Mouse (Mus musculus): Measurements from ENCODE around the gene Ssc4d.

The Ssc4d gene

DNA sequence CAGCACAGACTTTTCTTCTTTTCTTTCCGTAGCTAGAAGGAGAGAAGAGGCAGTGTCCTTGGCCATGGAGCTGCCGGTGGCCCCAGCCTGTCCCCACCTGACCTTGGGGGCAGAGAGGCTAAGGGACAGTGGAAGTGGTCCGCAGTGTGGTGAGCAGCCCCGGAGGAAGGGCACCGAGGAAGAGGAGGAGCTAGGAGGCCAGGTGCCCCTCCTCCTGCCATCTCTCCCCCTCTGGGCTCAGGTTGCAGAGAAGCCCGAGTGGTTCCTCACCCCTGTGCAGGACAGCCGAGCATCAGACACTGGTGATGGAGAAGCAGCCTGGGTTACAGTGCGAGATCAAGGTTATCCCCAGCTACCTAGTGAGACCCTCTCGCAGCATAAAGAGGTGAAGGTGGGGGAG is at the start of gene Ssc4d:
TSS of gene Ssc4d (minus strand) at position 167 of the 400 bp plus-strand sequence.
- DNase-seq, result peak; percentile 75

DNA sequence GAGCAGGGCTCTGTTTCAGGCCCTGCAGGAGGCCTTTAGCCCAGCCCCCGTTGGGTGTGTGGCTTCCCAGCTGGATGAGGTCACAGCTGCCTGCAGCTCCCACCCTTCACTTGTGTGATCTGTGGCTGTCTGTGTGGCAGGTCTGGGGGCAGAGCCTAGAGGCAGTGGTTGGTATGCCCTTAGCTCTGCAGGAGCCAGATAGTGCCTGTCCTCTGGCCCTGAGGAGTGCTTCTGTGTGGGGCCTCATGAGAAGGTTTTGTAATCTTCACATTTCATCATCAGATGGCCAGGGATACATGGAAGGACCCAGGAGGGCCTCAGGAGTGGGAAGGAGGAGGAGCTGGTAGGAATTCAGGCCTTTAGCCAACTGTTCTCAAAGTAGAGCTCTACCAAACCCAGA is 45.6 kb upstream of the Ssc4d start:
- DNase-seq, result peak; percentile 93

DNA sequence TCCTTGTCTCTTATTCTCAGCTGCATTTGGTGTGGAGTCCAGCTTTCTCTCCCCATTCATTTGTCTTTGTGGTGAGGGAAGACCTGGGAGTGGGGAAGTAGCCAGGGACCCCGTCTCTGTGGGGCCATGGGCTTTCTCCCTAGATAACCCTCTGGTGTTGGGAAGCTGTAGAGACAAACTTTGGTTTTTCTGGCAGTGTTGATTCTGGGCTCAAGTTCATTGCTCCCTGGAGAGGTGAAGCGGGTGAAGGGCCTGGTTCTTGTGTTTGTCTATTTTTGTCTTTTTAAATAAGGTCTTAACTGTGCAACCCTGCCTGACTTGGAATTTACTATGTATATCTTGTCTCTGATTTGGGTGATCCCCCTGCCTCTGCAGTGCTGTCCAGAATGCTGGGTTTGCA is 44.4 kb upstream of the Ssc4d start:
- no peak for DNase-seq

DNA sequence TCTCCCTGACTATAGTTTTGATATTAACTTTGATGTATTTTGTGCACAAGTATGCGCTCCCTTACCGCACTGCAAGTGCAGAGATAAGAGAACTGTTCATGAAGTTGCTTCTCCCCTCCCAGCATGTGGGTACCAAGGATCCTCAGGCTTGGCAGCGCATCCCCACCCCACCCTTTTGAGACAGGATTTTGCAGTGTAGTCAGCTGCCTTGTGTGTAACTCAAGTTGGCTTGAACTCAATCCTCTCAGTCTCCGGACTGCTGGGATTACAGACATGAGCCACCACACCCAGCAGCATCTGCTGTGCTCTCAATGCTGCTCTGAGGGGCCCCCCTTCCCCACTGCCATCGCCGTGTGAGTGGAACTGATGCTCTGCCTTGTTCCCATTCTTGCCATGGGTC is 42.9 kb upstream of the Ssc4d start:
- DNase-seq, result peak; percentile 95

DNA sequence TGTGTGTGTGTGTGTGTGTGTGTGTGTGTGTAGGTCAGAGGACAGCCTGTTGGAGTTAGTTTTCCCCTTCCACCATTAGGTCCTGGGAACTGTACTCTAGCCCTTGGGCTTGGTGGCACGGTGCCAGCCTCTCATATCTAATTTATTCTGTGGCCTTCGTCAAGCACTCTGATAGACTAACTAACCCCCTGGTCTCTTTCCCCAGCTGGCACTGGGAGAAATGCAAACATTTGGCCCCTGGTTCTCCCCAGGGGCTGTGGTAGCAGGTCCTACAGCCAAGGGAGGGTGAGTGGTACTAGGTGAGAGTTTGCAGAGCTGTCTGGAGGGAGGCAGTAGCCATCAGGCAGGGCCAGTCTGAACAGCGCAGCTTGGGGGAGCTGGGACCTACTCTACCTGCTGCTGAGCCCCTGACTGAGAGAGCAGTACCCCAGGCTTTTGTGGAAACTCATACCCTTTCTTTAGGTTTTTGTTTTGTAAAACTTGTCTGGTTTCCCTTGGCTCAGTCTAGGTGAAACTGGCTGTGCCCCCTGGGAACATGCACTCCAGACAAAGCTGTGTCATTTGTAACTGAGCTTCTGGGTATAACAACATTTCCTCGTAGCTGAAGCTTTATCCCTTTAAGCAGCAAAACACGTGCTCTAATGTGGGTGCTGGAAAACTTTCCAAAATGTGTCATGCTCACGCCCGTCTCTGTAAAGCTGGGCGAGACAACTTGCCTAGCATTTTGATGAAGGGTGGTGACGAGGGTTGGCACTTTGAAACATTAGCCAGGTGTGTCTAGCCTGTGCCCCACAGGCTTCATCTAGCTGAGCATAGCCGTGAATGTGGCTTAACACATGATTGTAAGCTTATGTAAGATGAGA is 41.9 kb upstream of the Ssc4d start:
- peak; percentile 92 for DNase-seq

DNA sequence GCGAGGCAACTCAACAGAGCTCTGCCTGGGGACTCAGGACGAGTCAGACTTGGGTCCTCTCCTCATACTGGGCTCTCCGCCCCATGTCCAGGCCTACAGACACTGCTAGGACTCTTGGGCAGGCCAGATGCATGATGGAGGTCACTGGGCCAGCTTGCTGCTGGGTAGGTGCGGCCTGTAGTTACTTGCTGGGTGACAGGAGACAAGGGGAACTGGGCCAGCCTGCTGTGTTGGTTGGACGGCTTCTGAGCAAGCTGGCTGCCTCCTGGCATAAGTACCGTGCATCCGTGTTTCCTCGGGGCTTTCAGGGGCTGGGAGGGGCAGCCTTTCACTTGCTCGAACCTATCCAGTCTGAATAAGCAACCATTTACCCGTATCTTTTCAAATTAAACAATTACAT is 41.3 kb upstream of the Ssc4d start:
- DNase-seq, result peak; percentile 92

DNA sequence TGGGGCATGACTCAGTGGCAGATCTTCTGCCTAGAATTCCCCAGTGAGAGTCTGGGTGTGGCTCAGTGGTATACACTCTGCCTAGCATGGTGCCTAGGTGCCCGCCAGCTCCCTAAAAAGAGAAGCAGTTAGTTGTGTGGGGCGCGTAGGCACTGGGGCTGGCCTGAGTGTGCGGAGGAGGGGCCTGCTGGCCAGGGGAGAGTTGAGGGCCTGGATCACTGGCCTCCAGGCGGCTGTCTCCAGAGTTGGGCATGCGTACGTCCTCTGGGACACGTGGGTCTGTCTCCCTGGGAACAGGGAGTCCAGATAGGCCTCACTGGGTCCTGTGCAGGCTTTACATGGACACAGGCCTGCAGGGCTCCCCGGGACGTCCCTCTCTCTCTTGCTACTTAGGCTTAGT is 40.5 kb upstream of the Ssc4d start:
- DNase-seq, result peak; percentile 93

DNA sequence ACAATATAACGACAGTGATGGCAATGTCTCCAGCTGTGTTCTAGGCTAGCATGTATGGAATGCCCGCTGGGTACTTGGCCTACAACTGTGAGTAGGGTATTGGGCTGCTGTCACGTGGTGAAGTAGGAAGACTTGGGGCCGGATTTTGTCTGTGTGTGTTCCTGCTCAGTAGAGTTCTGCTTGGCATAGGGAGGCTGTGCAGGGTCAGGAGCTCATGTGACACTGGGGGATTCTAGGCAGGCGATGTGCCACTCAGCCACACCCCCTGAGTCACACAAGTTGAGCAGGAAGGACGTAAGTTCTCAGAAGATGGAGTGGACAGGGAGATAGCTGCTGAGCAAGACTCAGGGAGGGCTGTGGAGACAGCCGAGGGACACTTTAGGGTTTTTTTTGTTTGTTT is 33.4 kb upstream of the Ssc4d start:
- peak; percentile 94 for DNase-seq

DNA sequence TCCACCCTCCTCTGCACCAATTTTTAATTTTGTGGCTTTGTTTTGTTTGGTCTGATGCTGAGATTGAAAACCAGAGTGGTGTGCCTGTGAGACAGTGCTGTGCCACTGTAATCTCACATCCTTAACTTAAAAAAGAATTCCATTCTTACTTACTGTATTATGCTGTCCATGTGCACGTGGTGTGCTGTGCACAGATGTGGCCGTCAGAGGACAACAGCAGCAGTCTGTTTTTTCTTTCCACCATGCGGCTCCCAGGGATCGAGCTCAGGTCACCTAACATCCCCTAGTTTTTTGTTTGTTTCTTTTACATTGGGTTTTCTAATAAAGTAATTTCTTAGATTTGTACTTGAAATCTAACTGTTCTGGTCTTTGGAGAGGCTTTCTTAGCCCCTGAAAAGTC is 30.2 kb upstream of the Ssc4d start:
- DNase-seq, result no peak

DNA sequence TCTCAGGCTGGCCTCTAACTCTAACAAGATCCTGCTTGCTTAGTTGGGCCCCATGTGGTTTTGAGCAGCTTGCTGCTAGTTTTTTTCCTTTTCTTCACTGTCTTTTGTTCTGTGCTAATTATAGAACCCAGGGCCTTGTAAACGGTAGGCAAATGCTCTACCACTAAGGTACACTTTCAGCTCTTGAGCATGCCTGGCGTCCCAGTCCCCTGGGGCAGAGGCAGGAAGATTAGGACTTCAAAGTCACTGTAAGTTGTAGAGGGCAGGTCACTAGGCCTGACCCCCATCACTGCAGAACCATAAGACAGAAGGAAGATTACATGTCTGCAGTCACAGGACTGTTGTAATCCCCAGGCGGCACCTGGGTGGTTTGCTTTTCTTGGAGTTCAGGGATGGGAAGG is 28.4 kb upstream of the Ssc4d start:
- DNase-seq, result no peak

DNA sequence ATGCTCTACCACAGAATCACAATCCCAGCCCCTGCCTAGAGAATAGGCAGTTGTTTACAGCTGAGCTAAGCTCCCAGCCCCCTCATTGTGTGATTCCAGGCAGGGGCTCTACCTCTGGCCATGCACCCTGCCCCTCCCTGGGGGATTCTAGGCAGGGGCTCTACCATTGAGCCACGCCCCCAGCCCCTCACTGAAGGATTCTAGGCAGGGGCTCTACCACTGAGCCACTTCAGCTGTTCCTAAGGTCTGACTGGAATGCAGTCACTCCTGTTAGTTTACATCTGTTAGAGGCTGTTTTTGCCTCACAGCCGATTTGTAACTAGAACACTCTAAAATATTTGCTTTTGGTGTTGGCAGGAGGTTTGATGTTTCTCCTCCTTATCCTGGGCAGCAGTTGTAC is 28.0 kb upstream of the Ssc4d start:
- peak; percentile 71 for DNase-seq

DNA sequence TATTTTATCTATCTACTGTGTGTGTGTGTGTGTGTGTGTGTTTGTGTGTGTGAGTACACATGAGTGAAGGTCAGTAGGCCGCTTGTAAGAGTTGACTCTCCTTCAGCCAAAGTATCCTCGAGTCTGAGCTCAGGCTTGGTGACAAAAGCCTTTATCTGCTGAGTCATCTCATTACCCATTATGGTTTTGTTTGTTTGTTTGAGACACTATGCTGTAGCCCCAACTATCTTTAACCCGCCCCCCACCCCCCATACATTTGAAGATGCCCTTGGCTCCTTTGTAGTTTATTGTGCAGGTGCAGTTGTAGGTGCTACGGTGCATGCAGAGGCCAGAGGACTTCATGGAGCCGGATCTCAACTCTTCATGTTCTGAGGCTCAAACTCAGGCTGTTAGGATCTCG is 26.9 kb upstream of the Ssc4d start:
- no peak for DNase-seq

DNA sequence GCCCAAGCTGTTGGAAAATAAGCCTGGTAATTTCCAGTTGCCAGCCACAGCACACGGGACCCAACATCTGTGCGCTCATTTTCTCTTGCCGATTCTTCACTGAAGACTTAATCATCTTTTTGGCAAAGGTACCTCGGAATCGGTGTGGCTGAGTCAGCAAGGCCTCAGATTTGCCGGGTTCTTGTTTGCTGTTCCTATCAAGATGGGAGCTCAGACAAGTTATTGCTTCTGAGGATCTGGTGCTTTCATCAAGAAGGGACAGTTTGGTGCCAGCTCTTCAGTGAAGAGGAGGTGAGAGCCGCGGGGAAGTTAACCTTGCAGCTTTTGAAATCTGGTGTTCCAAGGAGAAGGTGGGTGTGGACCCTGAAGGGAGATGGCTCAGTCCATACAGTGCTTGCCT is 21.8 kb upstream of the Ssc4d start:
- DNase-seq, result peak; percentile 78

DNA sequence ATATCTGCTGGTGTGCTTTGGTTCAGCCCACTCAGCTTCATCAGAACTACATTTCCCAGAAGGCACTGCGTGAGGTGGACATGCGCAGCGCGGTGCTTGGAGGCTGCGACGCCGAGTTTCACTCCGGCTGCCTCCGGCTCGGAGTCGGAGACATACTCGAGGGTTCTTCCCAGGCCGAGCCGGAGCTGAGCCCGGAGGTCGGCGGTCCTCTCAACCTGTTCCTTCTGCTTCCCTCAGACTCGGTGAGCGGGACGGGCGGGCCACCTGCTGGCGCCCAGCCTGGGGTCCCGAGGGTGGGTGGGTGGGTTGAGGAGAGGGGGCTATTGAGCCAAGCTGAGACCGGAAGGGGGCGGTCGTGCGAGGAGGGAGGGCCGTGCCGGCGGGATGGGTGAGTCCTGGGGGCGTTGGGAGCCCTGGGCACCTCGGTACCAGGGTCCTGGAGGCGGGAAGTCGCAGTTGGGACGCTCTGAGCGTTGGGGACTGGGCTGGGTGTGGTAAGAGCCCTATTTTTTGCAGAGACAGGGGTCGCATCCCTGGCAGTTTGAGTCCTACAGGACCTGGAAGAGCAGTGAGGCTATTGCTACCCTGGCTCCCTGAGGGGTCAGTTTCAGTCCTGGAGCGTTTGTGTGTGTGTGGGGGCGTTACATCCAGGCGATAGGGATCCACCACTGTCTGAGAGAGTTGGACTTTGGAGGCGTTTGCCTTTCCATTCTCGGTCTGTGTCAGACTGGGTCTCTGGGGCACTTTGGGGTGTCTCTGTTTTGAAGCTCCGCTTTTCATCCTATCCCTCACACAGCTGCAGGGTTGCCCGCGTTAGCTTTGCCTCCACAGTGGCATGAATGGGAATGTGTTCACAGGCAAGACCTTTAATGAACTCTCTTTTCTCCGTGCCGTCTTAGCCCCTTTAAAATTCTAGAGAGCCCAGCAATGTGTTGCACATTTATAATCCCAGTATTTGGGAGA is 20.7 kb upstream of the Ssc4d start, which contains the start of gene Dtx2:
TSS of gene Dtx2 (plus strand) at position 76 of the 963 bp plus-strand sequence.
- peak; percentile 99 for DNase-seq

DNA sequence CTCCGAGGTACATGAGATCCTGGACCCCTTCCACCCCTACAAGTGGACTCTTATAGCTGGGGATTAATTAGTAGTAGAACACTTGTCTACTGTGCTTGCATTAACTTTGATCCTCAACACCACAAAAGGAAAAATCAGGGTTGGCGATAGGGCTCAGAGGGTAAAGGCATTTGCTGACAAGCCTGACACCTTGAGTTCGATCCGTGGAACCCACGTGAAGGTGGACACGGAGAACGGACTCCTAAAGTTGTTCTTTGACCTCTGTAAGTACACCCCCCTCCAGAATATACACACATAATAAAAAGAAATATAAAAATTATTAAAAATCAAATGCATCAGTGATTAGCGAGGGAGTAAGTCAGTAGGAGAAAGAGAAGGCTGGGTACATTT is 20.0 kb upstream of the Ssc4d start:
- DNase-seq, result no peak

DNA sequence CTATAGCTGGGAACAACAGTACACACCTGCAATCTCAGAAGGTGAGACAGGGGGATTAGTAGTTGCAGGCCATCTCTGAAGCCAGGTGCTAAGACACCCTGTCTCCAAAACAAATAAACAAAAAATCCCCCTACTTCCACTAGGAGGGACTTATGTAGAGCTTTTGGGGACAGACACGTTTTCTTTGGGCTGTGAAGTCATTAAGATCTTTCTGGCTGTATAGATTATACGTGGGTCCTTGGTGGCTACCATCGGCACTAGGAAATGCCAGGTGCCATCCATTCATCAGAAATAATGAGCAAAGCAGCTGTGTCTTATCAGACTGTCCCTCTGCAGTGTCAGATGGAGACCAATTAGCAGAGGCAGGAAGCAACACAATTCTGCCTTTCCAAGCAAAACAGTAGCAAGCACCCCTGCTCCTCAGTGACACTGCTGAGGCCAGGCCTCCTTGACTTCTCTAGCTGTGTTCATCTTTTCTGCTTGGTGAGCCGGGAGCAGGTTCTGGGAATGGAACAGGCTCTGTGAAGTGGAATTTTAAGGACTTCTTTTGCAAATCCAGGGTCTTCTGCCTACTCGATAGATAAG is 19.1 kb upstream of the Ssc4d start:
- DNase-seq, result peak; percentile 91

DNA sequence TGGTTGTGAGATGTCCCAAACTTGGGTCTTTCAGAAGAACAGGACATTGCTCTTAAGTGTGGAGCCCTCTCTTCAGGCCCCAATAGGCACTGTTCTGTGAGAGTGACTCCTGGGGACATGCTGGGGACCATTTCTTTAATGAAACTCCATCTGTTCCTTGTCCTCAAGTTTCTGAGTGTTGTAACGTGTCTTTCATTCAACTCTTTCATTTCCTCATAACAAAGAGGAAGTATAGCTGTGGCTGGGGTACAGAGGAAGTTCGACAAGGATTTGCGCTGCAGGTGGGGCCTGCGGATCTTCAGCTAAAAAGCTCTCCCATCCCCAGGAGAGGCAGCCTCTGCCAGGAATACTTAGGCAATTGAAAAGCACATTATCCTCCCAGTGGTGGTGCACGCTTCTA is 16.3 kb upstream of the Ssc4d start:
- DNase-seq, result peak; percentile 96

DNA sequence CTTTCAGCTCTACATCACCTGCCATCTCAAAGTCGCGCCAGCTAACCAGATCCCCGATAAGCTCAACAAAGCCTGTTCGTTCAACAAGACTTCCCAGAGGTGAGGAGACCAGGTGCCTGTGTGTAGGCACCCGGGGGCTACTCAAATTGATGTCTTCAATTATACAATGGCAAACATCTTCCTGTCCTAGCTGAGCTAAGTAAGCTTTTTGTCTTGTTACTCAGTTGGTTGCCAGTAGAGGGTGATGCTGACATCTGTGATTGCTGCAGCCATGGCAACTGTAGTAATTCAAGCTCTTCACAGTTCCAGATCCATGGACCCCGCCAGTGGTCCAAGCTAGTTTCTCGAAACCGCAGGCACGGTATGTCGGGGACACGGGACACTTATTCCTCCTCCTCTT is 12.9 kb upstream of the Ssc4d start:
- DNase-seq, result peak; percentile 75

DNA sequence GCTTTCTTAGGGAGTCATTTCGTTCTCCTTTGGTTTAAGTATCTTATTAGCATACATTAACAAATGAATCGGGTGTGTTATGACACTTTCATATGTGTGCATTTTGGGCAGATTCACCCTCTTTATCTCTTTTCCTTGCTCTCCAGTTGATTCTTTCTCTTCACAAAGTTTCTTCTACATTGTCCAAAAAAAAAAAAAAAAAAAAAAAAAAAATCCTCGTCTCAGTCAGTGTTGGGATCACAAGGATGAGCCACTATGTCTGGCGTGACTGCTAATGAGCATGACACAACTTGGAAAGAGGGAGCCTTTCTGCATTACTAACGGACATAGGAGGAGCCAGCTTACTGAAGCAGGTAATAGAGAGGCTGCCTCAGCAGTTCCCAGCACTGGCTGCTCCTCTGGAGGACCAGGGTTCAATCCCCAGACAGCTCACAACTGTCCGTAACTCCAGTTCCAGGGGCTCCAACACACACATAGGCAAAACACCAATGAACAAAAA is 10.3 kb upstream of the Ssc4d start:
- DNase-seq, result no peak

DNA sequence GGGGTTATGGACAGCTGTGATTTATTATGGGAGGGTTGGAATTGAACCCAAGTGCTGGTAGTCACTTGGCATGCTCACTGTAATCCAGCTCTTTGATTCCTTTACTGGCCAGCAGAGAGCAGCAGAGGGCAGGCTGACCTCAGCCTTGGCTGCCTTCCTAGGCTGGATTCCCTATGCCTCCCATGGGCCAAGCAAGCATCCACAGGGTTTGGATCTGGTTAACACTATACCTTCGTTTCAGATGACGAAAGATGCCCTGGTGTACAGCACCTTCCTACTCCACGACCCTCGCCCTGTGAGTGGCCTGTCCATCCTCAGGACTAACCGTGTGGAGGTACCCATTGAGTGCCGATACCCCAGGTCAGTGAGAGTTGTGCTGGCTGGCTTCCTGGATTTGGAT is 8.1 kb upstream of the Ssc4d start:
- peak; percentile 97 for DNase-seq

DNA sequence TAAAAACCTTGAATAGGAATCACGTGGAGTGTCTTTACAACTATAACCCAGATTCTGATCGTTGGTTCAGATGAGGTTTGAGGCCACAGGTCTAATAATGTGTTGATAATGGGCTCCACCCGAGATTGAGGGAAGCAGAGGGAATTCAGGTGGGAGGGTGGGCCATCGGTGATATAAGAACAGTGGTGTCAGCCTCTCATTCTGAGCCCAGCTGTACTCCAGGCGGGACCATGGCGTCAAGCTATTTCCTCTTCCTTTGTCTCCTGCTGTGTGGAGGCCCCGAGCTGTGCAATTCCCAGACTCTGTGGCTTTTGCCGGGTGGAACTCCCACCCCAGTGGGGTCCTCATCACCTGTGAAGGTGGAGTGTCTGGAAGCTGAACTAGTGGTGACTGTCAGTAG is 5.6 kb upstream of the Ssc4d start, which contains the start of gene Zp3:
TSS of gene Zp3 (plus strand) at position 196 of the 400 bp plus-strand sequence.
- DNase-seq, result no peak

DNA sequence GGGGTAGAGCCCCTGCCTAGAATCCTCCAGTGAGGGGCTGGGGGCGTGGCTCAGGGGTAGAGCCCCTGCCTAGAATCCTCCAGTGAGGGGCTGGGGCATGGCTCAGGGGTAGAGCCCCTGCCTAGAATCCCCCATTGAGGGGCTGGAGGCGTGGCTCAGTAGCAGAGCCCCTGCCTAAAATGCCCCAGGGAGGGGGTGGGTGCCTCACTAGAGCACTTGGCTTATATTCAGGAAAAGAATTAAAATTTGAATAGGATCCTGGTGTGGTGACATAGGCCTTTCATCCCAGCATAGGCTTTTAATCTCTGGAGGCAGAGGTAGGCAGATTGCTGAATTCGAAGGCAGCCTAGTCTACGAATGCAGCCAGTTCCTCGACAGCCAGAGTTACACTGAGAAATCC is 5.0 kb upstream of the Ssc4d start:
- DNase-seq, result no peak

Data from heart, adult 11 months (tissue).